ENCODE assay signal across 23 mouse cellular contexts in the genomic region with DNA sequence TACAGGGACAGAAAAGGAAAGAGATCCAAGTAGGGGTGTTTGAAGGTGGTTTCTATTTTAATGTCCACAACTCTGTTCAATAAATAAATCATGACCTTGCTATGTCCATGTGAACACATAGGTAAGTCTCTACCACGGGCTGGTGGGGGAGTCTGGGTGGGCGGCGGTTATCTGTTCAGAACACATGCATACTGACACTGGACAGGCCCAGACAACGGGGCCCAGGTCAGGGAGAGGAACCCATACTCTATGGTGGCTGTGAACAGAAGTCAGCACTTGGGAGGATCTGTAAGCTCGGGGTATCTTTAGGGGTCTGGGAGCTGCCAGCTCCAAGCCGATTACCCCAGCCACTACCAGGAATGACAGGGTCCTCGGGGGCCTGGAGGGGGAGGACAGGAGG. TPM values are rescaled to one million over a fixed set of nuclear protein-coding genes. Genes with fewer than 3 reads are reported as not detected.
DNase-seq lines count a peak whose midpoint lies in the region; ATAC-seq and TF ChIP-seq lines count a peak whose summit lies in the region.
"Had no signal": no experiment of that assay in that cellular context is flagged by ENCODE, and none has a peak within 500 bp of the region (broad histone marks: within the 10 kb centered on the region; RNA-seq: fewer than 3 reads in every experiment).

No protein-coding gene starts in this region.

- H3K27me3 ChIP-seq in forebrain, embryonic 10.5 days (ENCODE audit: poor library complexity, severe bottlenecking), result peaks cover 26% of the 10 kb centered on the region
- H3K27me3 ChIP-seq in forebrain, embryonic 14.5 days (replicated peaks; ENCODE audit: control insufficient read depth, insufficient read depth, low read length), result peaks cover 14% of the 10 kb centered on the region
- H3K27me3 ChIP-seq in kidney, embryonic 15.5 days, result peaks cover 18% of the 10 kb centered on the region
- H3K27me3 ChIP-seq in erythroblast, embryonic 14.5 days (ENCODE audit: control insufficient read depth), result peaks cover 19% of the 10 kb centered on the region
- peaks cover 18% of the 10 kb centered on the region for H3K27me3 ChIP-seq in liver, embryonic 14.5 days (ENCODE audit: control insufficient read depth, insufficient read depth, low read length)

- 80% methylated on average over 7 of the region's 7 CpGs for WGBS in forebrain, embryonic 10.5 days
- 76% methylated on average over 7 of the region's 7 CpGs for WGBS in forebrain, embryonic 14.5 days
- WGBS in kidney, embryonic 15.5 days, result 69% methylated on average over 7 of the region's 7 CpGs
- WGBS in liver, embryonic 14.5 days (ENCODE audit: insufficient replicate concordance), result 33% methylated on average over 7 of the region's 7 CpGs

- no peak overlapping the region for H3K4me3 ChIP-seq in forebrain, embryonic 10.5 days
- no peak overlapping the region for H3K4me3 ChIP-seq in forebrain, embryonic 14.5 days (ENCODE audit: low read depth, low read length)
- H3K4me3 ChIP-seq in kidney, embryonic 15.5 days (replicated peaks), result no peak overlapping the region
- H3K4me3 ChIP-seq in erythroblast, embryonic 14.5 days (replicated peaks), result peak overlapping the region; percentile 52
- H3K4me3 ChIP-seq in liver, embryonic 14.5 days (ENCODE audit: insufficient read depth in 1 of 2, low read depth in 2 of 2, low read length in 2 of 2), result no peak overlapping the region; a peak in 1 of 4 replicates
- H3K4me3 ChIP-seq: hindbrain, embryonic 13.5 days; left cerebral cortex, adult 2 months; stomach, embryonic 15.5 days had no signal

- no peak overlapping the region for H3K9ac ChIP-seq in forebrain, embryonic 14.5 days (ENCODE audit: low read length)
- no peak overlapping the region for H3K9ac ChIP-seq in kidney, embryonic 15.5 days
- peak overlapping the region; percentile 75 for H3K9ac ChIP-seq in liver, embryonic 14.5 days (replicated peaks)
- H3K9ac ChIP-seq: stomach, embryonic 15.5 days had no signal

- H3K4me1 ChIP-seq in forebrain, embryonic 10.5 days, result peaks cover 45% of the 10 kb centered on the region
- H3K4me1 ChIP-seq in forebrain, embryonic 14.5 days (ENCODE audit: control insufficient read depth, insufficient read depth, low read length), result no peaks in the 10 kb centered on the region
- H3K4me1 ChIP-seq in kidney, embryonic 15.5 days, result peaks cover 29% of the 10 kb centered on the region
- H3K4me1 ChIP-seq in erythroblast, embryonic 14.5 days (ENCODE audit: control insufficient read depth), result peaks cover 70% of the 10 kb centered on the region
- peaks cover 55% of the 10 kb centered on the region in 2 experiments for H3K4me1 ChIP-seq in liver, embryonic 14.5 days (replicated peaks; ENCODE audit: control insufficient read depth in 2 of 2, insufficient read depth in 2 of 2, low read length in 1 of 2)

- peak; percentile 64 for TF ChIP-seq EP300 in liver, embryonic 14.5 days (IDR thresholded peaks at IDR 0.05; ENCODE audit: low read depth)

- ATAC-seq in forebrain, embryonic 14.5 days, result no peak
- ATAC-seq in kidney, embryonic 15.5 days (replicated peaks; ENCODE audit: low FRiP score), result no peak
- ATAC-seq in liver, embryonic 14.5 days (ENCODE audit: insufficient read depth), result no peak
- no peak for ATAC-seq in frontal cortex, adult (ENCODE audit: low TSS enrichment)
- ATAC-seq: CD4-positive, CD25-positive, alpha-beta regulatory T cell, adult 4 months; forebrain, embryonic 16.5 days; inflammation-experienced regulatory T-cells, adult 6 months had no signal

- H3K36me3 ChIP-seq in forebrain, embryonic 10.5 days (replicated peaks), result no peaks in the 10 kb centered on the region
- no peaks in the 10 kb centered on the region for H3K36me3 ChIP-seq in forebrain, embryonic 14.5 days (ENCODE audit: control insufficient read depth, insufficient read depth, low read length)
- no peaks in the 10 kb centered on the region for H3K36me3 ChIP-seq in kidney, embryonic 15.5 days
- peaks cover 47% of the 10 kb centered on the region for H3K36me3 ChIP-seq in erythroblast, embryonic 14.5 days (ENCODE audit: control insufficient read depth)
- no peaks in the 10 kb centered on the region for H3K36me3 ChIP-seq in liver, embryonic 14.5 days (replicated peaks; ENCODE audit: control insufficient read depth, insufficient read depth, low read depth)
- H3K36me3 ChIP-seq: embryonic facial prominence, embryonic 10.5 days; hindbrain, embryonic 13.5 days; stomach, embryonic 15.5 days had no signal

- H3K27ac ChIP-seq in forebrain, embryonic 10.5 days, result peak overlapping the region; percentile 68
- no peak overlapping the region for H3K27ac ChIP-seq in forebrain, embryonic 14.5 days (ENCODE audit: low read depth, low read length)
- peak overlapping the region; percentile 85 for H3K27ac ChIP-seq in kidney, embryonic 15.5 days
- H3K27ac ChIP-seq in liver, embryonic 14.5 days, result peak overlapping the region; percentile 99
- H3K27ac ChIP-seq: hindbrain, embryonic 13.5 days; left cerebral cortex, adult 2 months; stomach, embryonic 15.5 days had no signal

- no peak overlapping the region for H3K4me2 ChIP-seq in forebrain, embryonic 14.5 days (ENCODE audit: low read length)
- no peak overlapping the region for H3K4me2 ChIP-seq in kidney, embryonic 15.5 days
- peak overlapping the region; percentile 65 for H3K4me2 ChIP-seq in liver, embryonic 14.5 days (ENCODE audit: low read depth)
- H3K4me2 ChIP-seq: hindbrain, embryonic 13.5 days; stomach, embryonic 15.5 days had no signal

- no peaks in the 10 kb centered on the region for H3K9me3 ChIP-seq in forebrain, embryonic 10.5 days
- no peaks in the 10 kb centered on the region for H3K9me3 ChIP-seq in forebrain, embryonic 14.5 days (replicated peaks; ENCODE audit: control insufficient read depth, low read length)
- H3K9me3 ChIP-seq in kidney, embryonic 15.5 days (replicated peaks), result no peaks in the 10 kb centered on the region
- H3K9me3 ChIP-seq in erythroblast, embryonic 14.5 days (ENCODE audit: control insufficient read depth, low read length), result peaks cover 4% of the 10 kb centered on the region; the same call in 1 of the 2 replicates
- H3K9me3 ChIP-seq in liver, embryonic 14.5 days (ENCODE audit: control insufficient read depth, low read length), result no peaks in the 10 kb centered on the region
- H3K9me3 ChIP-seq: embryonic facial prominence, embryonic 10.5 days; hindbrain, embryonic 13.5 days; stomach, embryonic 15.5 days had no signal

- no peak for TF ChIP-seq CTCF in liver, embryonic 14.5 days (IDR thresholded peaks at IDR 0.05; ENCODE audit: low read depth)

- no peak for DNase-seq in forebrain, embryonic 10.5 days (ENCODE audit: extremely low spot score, low spot score)
- no peak for DNase-seq in forebrain, embryonic 14.5 days (ENCODE audit: low spot score)
- no peak for DNase-seq in kidney, adult 18-20 months
- peak in 1 of 3 experiments; percentile 50 for DNase-seq in liver, embryonic 14.5 days (ENCODE audit: low read depth in 3 of 3, low spot score in 3 of 3)
- DNase-seq in lung, postnatal 14 days, result no peak
- DNase-seq: cerebellum, adult 8-10 months; left cerebral cortex, postnatal 4 days; lung, adult 2 months; lung, postnatal 36 days; retina, postnatal 1 day; thymus, adult 2 months had no signal

RNA-seq across cellular contexts. Expression of a gene that starts 1.6 kb away (rescaled TPM):
- polyA plus RNA-seq in forebrain, embryonic 10.5 days (2016; fragmentation: Nextera tagmentation; extraction: Ambion mirVana), result 0.89 TPM in 1 of 2 replicates, not detected in the other
- not detected in 2 replicates for polyA plus RNA-seq in forebrain, embryonic 14.5 days (2014; fragmentation: Nextera tagmentation; extraction: Ambion mirVana)
- polyA plus RNA-seq in kidney, embryonic 15.5 days (2015; fragmentation: Nextera tagmentation; extraction: Ambion mirVana), result 1.5 TPM in 2 replicates
- polyA plus RNA-seq in erythroblast, embryonic 14.5 days (2012), result 2.9 and 3.4 TPM in 2 replicates
- polyA plus RNA-seq in liver, embryonic 14.5 days (2012; rRNA removed), result 4.3 and 8.9 TPM in 2 replicates
- 1.9 and 4.6 TPM in 2 replicates for polyA plus RNA-seq in liver, embryonic 14.5 days (2014; fragmentation: Nextera tagmentation; extraction: Ambion mirVana)
- polyA plus RNA-seq: CD4-positive, CD25-positive, alpha-beta regulatory T cell, adult 4 months; forebrain, embryonic 16.5 days; hindbrain, embryonic 13.5 days; inflammation-experienced regulatory T-cells, adult 6 months had no signal

RNA-seq across cellular contexts. Expression of a gene that starts 1.6 kb away (rescaled TPM):
- 68.4 and 75.6 TPM in 2 replicates for polyA plus RNA-seq in forebrain, embryonic 10.5 days (2016; fragmentation: Nextera tagmentation; extraction: Ambion mirVana)
- 49.5 and 52.6 TPM in 2 replicates for polyA plus RNA-seq in forebrain, embryonic 14.5 days (2014; fragmentation: Nextera tagmentation; extraction: Ambion mirVana)
- 72.2 and 76.4 TPM in 2 replicates for polyA plus RNA-seq in kidney, embryonic 15.5 days (2015; fragmentation: Nextera tagmentation; extraction: Ambion mirVana)
- polyA plus RNA-seq in erythroblast, embryonic 14.5 days (2012), result 164 and 218 TPM in 2 replicates
- 270 and 414 TPM in 2 replicates for polyA plus RNA-seq in liver, embryonic 14.5 days (2012; rRNA removed)
- 170 and 186 TPM in 2 replicates for polyA plus RNA-seq in liver, embryonic 14.5 days (2014; fragmentation: Nextera tagmentation; extraction: Ambion mirVana)

RNA-seq across cellular contexts. Expression of a gene that starts 6.0 kb away (rescaled TPM):
- 0.09 and 0.14 TPM in 2 replicates for polyA plus RNA-seq in forebrain, embryonic 10.5 days (2016; fragmentation: Nextera tagmentation; extraction: Ambion mirVana)
- 0.18 TPM in 1 of 2 replicates, not detected in the other for polyA plus RNA-seq in forebrain, embryonic 14.5 days (2014; fragmentation: Nextera tagmentation; extraction: Ambion mirVana)
- polyA plus RNA-seq in kidney, embryonic 15.5 days (2015; fragmentation: Nextera tagmentation; extraction: Ambion mirVana), result 5.4 and 5.7 TPM in 2 replicates
- 0.25 TPM in 2 replicates for polyA plus RNA-seq in erythroblast, embryonic 14.5 days (2012)
- polyA plus RNA-seq in liver, embryonic 14.5 days (2012; rRNA removed), result 0.16 and 0.24 TPM in 2 replicates
- 0.13 and 0.37 TPM in 2 replicates for polyA plus RNA-seq in liver, embryonic 14.5 days (2014; fragmentation: Nextera tagmentation; extraction: Ambion mirVana)
- polyA plus RNA-seq: CD4-positive, CD25-positive, alpha-beta regulatory T cell, adult 4 months; forebrain, embryonic 16.5 days; heart, embryonic 16.5 days; inflammation-experienced regulatory T-cells, adult 6 months; lung, adult 2 months; neural tube, embryonic 11.5 days had no signal

RNA-seq across cellular contexts. Expression of a gene that starts 26.8 kb away (rescaled TPM):
- 29.4 and 30.9 TPM in 2 replicates for polyA plus RNA-seq in forebrain, embryonic 10.5 days (2016; fragmentation: Nextera tagmentation; extraction: Ambion mirVana)
- 31.6 and 33.3 TPM in 2 replicates for polyA plus RNA-seq in forebrain, embryonic 14.5 days (2014; fragmentation: Nextera tagmentation; extraction: Ambion mirVana)
- 27.8 and 30.9 TPM in 2 replicates for polyA plus RNA-seq in kidney, embryonic 15.5 days (2015; fragmentation: Nextera tagmentation; extraction: Ambion mirVana)
- 0.68 and 1.0 TPM in 2 replicates for polyA plus RNA-seq in erythroblast, embryonic 14.5 days (2012)
- 6.4 and 7.8 TPM in 2 replicates for polyA plus RNA-seq in liver, embryonic 14.5 days (2012; rRNA removed)
- polyA plus RNA-seq in liver, embryonic 14.5 days (2014; fragmentation: Nextera tagmentation; extraction: Ambion mirVana), result 3.4 and 3.8 TPM in 2 replicates

RNA-seq across cellular contexts. Expression of a gene that starts 39.2 kb away (rescaled TPM):
- polyA plus RNA-seq in forebrain, embryonic 10.5 days (2016; fragmentation: Nextera tagmentation; extraction: Ambion mirVana), result 31.8 and 37.0 TPM in 2 replicates
- polyA plus RNA-seq in forebrain, embryonic 14.5 days (2014; fragmentation: Nextera tagmentation; extraction: Ambion mirVana), result 17.0 and 20.3 TPM in 2 replicates
- polyA plus RNA-seq in kidney, embryonic 15.5 days (2015; fragmentation: Nextera tagmentation; extraction: Ambion mirVana), result 22.7 and 31.6 TPM in 2 replicates
- polyA plus RNA-seq in erythroblast, embryonic 14.5 days (2012), result 6.2 and 6.3 TPM in 2 replicates
- polyA plus RNA-seq in liver, embryonic 14.5 days (2012; rRNA removed), result 7.7 and 9.0 TPM in 2 replicates
- polyA plus RNA-seq in liver, embryonic 14.5 days (2014; fragmentation: Nextera tagmentation; extraction: Ambion mirVana), result 8.3 and 11.8 TPM in 2 replicates
